Mouse (Mus musculus): Measurements from ENCODE around the gene Nin. TPM values are rescaled to one million over a fixed set of nuclear protein-coding genes. Genes with fewer than 3 reads are reported as not detected.
"Not testable (repeated sequence)": the region's sequence is repeated elsewhere in the genome, so short reads cannot be mapped to it uniquely, and the experiment has no call there.

Nin gene
- total and polyA plus RNA-seq, 2 experiments: 1.1 to 2.1 TPM

DNA sequence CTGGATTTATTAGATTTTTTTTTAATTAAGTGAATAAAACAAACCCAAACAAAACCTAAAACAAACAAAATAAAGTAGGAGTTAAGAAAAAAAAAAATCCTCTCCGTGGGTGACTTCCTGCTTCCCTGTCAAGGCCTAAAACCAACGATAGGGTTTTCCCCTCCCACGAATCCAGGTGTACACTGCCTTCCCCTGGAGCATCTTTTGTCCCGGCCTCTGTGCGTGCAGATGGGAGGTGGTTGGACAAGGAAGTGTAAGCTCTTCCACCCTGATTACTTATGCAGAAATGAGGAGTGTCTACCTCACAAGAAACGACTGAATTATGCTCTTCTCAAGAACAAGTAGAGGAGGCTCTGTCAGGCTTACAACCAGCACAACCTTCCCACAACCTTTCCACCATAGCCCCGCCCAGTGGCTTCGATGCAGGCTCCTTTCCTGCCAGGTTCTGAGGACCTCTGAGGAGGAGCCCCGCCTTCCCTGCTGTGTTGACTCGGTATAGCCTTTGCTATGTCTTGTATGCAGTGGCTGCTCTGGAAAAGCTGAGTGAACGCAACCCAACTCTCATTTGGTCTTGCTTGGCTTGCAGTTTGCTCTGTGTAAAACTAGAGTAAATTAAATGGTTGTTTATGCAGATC is 35.2 kb upstream of the Nin start:
- Histone ChIP-seq H3K36me3 (ENCODE audit: control insufficient read depth, insufficient read depth, low read length) (no peaks in the 10 kb centered on the region), H3K79me2 (ENCODE audit: control insufficient read depth, insufficient read depth, low read length) (no peaks in the 10 kb centered on the region), H3K4me1 (ENCODE audit: control insufficient read depth, insufficient read depth, low read length) (no peaks in the 10 kb centered on the region; the same call in 1 of the 2 replicates), H3K27ac (replicated peaks; ENCODE audit: insufficient read depth, low read depth, low read length) (no peak overlapping the region), H3K4me3 (ENCODE audit: insufficient read depth, low read depth, low read length) (no peak overlapping the region), H3K27me3 (ENCODE audit: control insufficient read depth, insufficient read depth, low read length) (no peaks in the 10 kb centered on the region), H3K9ac (ENCODE audit: low read depth, low read length) (no peak overlapping the region)
- 27% methylated on average over 11 of the region's 11 CpGs for WGBS
- TF ChIP-seq POLR2A (IDR thresholded peaks at IDR 0.05; ENCODE audit: extremely low read depth, insufficient read depth, low read length) (no peak), CTCF (IDR thresholded peaks at IDR 0.05; ENCODE audit: low read depth, low read length) (no peak)
- DNase-seq (ENCODE audit: extremely low read depth, low read depth, low spot score): no peak

DNA sequence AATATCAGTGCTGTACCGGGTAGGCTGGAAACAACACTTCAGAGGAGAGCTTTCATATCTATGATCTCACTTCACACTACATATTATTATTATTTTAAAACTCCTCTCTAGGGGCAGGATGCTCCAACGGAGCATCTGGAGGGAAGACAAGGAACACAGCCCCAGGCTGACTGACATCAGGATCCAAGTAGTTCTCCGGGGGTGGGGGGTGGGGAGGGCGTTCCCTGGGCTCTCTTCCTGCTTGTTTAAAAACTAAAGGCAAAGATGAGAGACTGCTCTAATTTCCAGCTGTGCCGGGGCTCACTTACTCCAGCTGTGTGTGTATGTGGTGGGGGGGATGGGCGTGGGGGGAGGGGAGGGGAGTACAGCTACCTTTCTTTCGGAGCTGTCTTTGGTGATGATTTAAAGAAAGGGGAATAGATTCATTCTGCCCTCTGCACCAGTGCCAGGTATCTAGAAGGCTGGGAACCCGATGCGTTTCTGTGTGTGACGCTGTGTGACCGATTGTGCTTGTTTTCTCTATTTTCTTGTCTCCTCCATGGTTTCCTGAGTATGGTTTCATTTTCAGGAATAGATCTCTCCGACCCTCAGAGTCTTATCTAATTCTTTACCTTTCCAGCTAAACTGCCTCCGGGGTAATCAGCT is 34.6 kb upstream of the Nin start:
- H3K27ac ChIP-seq (replicated peaks; ENCODE audit: insufficient read depth, low read depth, low read length): no peak overlapping the region
- peak overlapping the region; percentile 48; the same call in 1 of the 2 replicates for H3K4me3 ChIP-seq (ENCODE audit: insufficient read depth, low read depth, low read length)
- no peak for DNase-seq (ENCODE audit: extremely low read depth, low read depth, low spot score)
- no peaks in the 10 kb centered on the region; the same call in 1 of the 2 replicates for H3K4me1 ChIP-seq (ENCODE audit: control insufficient read depth, insufficient read depth, low read length)
- H3K9ac ChIP-seq (ENCODE audit: low read depth, low read length): no peak overlapping the region
- no peak for TF ChIP-seq POLR2A (IDR thresholded peaks at IDR 0.05; ENCODE audit: extremely low read depth, insufficient read depth, low read length)
- TF ChIP-seq CTCF (IDR thresholded peaks at IDR 0.05; ENCODE audit: low read depth, low read length): no peak
- H3K27me3 ChIP-seq (ENCODE audit: control insufficient read depth, insufficient read depth, low read length): no peaks in the 10 kb centered on the region
- 12% methylated on average over 13 of the region's 13 CpGs for WGBS
- H3K79me2 ChIP-seq (ENCODE audit: control insufficient read depth, insufficient read depth, low read length): no peaks in the 10 kb centered on the region
- no peaks in the 10 kb centered on the region for H3K36me3 ChIP-seq (ENCODE audit: control insufficient read depth, insufficient read depth, low read length)

DNA sequence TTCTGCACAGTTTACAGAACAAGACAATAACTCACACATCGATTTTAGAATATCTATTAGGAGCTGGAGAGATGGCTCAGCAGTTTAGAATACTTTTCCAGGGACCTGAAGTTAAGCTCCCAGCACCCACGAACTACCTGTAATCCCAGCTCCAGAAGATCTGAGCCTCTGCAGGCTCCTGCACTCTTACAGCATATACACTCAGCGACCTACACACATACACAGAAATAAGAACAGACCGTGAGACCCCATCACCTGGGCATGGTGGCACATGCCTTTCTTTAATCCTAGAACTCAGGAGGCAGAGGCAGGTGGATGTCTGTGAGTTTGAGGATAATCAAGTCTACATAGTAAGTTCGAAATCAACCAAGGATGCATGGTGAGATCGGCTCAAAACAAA is 32.1 kb upstream of the Nin start:
- Histone ChIP-seq H3K27ac (replicated peaks; ENCODE audit: insufficient read depth, low read depth, low read length) (no peak overlapping the region), H3K36me3 (ENCODE audit: control insufficient read depth, insufficient read depth, low read length) (no peaks in the 10 kb centered on the region), H3K27me3 (ENCODE audit: control insufficient read depth, insufficient read depth, low read length) (no peaks in the 10 kb centered on the region), H3K4me3 (ENCODE audit: insufficient read depth, low read depth, low read length) (no peak overlapping the region), H3K4me1 (ENCODE audit: control insufficient read depth, insufficient read depth, low read length) (no peaks in the 10 kb centered on the region; the same call in 1 of the 2 replicates), H3K79me2 (ENCODE audit: control insufficient read depth, insufficient read depth, low read length) (no peaks in the 10 kb centered on the region), H3K9ac (ENCODE audit: low read depth, low read length) (no peak overlapping the region)
- no peak for TF ChIP-seq CTCF (IDR thresholded peaks at IDR 0.05; ENCODE audit: low read depth, low read length)
- no peak for DNase-seq (ENCODE audit: extremely low read depth, low read depth, low spot score)
- 86% methylated on average over 6 of the region's 6 CpGs for WGBS

DNA sequence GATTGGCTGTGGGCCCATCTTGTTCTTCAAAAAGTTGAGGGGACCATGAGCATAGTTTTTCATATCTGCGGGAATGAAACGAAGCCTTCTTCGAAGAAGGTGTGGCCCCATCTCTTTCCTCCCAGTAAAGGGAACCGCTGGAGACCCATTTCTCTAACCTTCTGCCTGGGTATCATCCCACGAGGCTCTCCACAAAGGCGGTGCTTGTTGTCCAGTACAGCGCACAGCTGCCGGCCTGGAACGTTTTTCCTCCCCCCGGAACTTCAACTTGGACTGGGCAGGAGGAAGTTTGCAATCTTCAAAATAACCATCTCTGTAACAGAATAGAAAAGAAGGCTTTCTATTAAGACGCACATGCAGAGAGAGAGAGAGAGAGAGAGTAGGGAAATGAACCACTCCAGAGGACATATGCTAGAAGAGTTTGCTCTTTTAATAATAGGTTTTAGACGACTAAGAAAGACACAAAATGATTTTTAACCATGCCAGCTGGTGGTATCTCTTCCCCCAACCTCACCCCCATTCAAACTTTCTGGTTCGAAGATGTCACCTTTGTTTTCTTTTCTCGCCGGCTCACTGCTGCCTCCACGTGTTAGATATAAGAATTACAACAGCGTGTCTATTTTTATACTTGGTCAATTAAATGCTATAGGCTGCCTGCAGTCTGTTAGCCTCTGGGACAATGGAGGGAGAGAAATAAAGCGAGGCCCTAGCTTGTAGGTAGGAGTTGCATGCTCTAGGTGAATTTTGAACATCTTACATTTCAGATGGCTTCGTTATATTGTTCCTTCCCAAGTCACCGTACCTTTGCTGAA is 31.3 kb upstream of the Nin start:
- Histone ChIP-seq H3K4me3 (ENCODE audit: insufficient read depth, low read depth, low read length) (no peak overlapping the region), H3K4me1 (ENCODE audit: control insufficient read depth, insufficient read depth, low read length) (no peaks in the 10 kb centered on the region; the same call in 1 of the 2 replicates), H3K79me2 (ENCODE audit: control insufficient read depth, insufficient read depth, low read length) (no peaks in the 10 kb centered on the region), H3K27ac (replicated peaks; ENCODE audit: insufficient read depth, low read depth, low read length) (no peak overlapping the region), H3K36me3 (ENCODE audit: control insufficient read depth, insufficient read depth, low read length) (no peaks in the 10 kb centered on the region), H3K9ac (ENCODE audit: low read depth, low read length) (no peak overlapping the region), H3K27me3 (ENCODE audit: control insufficient read depth, insufficient read depth, low read length) (no peaks in the 10 kb centered on the region)
- TF ChIP-seq CTCF (IDR thresholded peaks at IDR 0.05; ENCODE audit: low read depth, low read length) (peak; percentile 22; the same call in 1 of the 2 replicates), POLR2A (IDR thresholded peaks at IDR 0.05; ENCODE audit: extremely low read depth, insufficient read depth, low read length) (no peak)
- peak; percentile 10 for DNase-seq (ENCODE audit: extremely low read depth, low read depth, low spot score)
- WGBS: 48% methylated on average over 20 of the region's 20 CpGs

DNA sequence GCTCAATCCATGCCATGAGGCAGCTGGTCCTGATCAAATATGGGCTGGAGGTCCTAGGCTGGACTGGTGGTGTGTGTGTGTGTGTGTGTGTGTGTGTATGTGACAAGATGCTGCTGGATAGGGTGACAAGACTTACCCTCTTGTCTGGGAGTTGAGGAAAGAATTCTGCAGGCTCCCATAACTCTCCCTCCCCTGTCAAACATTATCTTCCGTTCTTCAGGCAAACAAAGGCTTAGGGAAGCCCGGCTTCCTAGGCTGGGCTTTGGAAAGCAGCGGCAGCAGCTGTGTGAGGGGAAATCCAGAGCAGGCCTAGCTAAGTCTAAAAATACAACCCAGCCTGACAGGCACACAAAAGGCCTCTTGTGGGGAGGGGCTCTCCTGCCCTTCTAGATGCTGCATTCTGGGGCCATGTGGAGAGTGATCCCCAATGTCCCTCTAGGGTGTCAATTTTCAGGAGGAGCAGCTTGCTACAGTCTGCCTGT is 30.6 kb upstream of the Nin start:
- not testable (repeated sequence) for DNase-seq (ENCODE audit: extremely low read depth, low read depth, low spot score); H3K79me2 ChIP-seq (ENCODE audit: control insufficient read depth, insufficient read depth, low read length); H3K9ac ChIP-seq (ENCODE audit: low read depth, low read length); H3K4me3 ChIP-seq (ENCODE audit: insufficient read depth, low read depth, low read length); H3K27ac ChIP-seq (replicated peaks; ENCODE audit: insufficient read depth, low read depth, low read length); H3K27me3 ChIP-seq (ENCODE audit: control insufficient read depth, insufficient read depth, low read length); H3K36me3 ChIP-seq (ENCODE audit: control insufficient read depth, insufficient read depth, low read length); H3K4me1 ChIP-seq (ENCODE audit: control insufficient read depth, insufficient read depth, low read length)
- WGBS: 55% methylated on average over 3 of the region's 3 CpGs
